Mouse (Mus musculus) intestine, embryonic 14.5 days (tissue): ENCODE results near the gene Olfr549. TPM values are rescaled to one million over a fixed set of nuclear protein-coding genes. Genes with fewer than 3 reads are reported as not detected.

Experiments
- ATAC-seq: fragments of 200-750 bp; cut with Nextera tagmentation; replicated peaks from 2 replicates; pipeline ENCODE4 v1.8.0; 2017; ENCODE audit warnings: low read depth, moderate number of reproducible peaks, moderate TSS enrichment, moderate library complexity; ENCODE audit not compliant: low FRiP score, low TSS enrichment
- DNase-seq: peaks from one replicate; pipeline ENCODE4 v3.0.0-alpha.2; 2018; ENCODE audit warnings: low spot score
- H3K27ac ChIP-seq: fragments of 300-500 bp; sonication (generic); 2 replicates; pipeline ENCODE4 v1.5.1; 2014; ENCODE audit warnings: low read depth, mild to moderate bottlenecking, control low read depth
- H3K27me3 ChIP-seq: fragments of 300-500 bp; sonication (generic); replicated peaks from 2 replicates; pipeline ENCODE4 v1.6.1; 2014; ENCODE audit warnings: low read length, control low read depth; ENCODE audit not compliant: control insufficient read depth, insufficient read depth
- H3K36me3 ChIP-seq: fragments of 300-500 bp; sonication (generic); 2 replicates; pipeline ENCODE4 v1.6.1; 2014; ENCODE audit warnings: low read length, control low read depth; ENCODE audit not compliant: control insufficient read depth, insufficient read depth
- H3K4me1 ChIP-seq: fragments of 300-500 bp; sonication (generic); replicated peaks from 2 replicates; pipeline ENCODE4 v1.6.1; 2014; ENCODE audit warnings: low read length, control low read depth, mixed read lengths; ENCODE audit not compliant: control insufficient read depth, insufficient read depth
- H3K4me2 ChIP-seq: fragments of 300-500 bp; sonication (generic); 2 replicates; pipeline ENCODE4 v1.6.1; 2014; ENCODE audit warnings: low read length
- H3K4me3 ChIP-seq: fragments of 300-500 bp; sonication (generic); 2 replicates; pipeline ENCODE4 v1.5.1; 2014; ENCODE audit warnings: low read depth, low read length, control low read depth, mixed read lengths
- H3K9ac ChIP-seq: fragments of 300-500 bp; sonication (generic); 2 replicates; pipeline ENCODE4 v1.6.1; 2014; ENCODE audit warnings: mild to moderate bottlenecking, low read length
- H3K9me3 ChIP-seq: fragments of 300-500 bp; sonication (generic); 2 replicates; pipeline ENCODE4 v1.6.1; 2016; ENCODE audit warnings: low read length, control low read depth; ENCODE audit not compliant: control insufficient read depth
- WGBS: fragments of 180-500 bp; shearing (Covaris S2); extraction: QIAGEN DNeasy Blood & Tissue Kit; methylation state at CpG from one replicate; pipeline ENCODE4 v1.1.7; 2014; 5-methylcytosine and 5-hydroxymethylcytosine counted together
- polyA plus RNA-seq: library from polyadenylated mRNA; unstranded; fragments of >200 nt; fragmentation: Nextera tagmentation; extraction: Ambion mirVana; gene quantifications from 2 replicates; pipeline ENCODE4 v1.2.1, GENCODE M21; 2014

Gene Olfr549
- polyA plus RNA-seq, 1 experiment from 2014 or later, result not detected

- ATAC-seq, result no peak
- no peak overlapping the region for H3K4me3 ChIP-seq
- H3K9ac ChIP-seq, result no peak overlapping the region
- H3K9me3 ChIP-seq, result no peaks in the 10 kb centered on the region
- no peaks in the 10 kb centered on the region for H3K4me1 ChIP-seq
- WGBS, result 76% methylated on average over 10 of the region's 10 CpGs
- no peaks in the 10 kb centered on the region for H3K27me3 ChIP-seq
- H3K4me2 ChIP-seq, result no peak overlapping the region
- no peak for DNase-seq
- no peaks in the 10 kb centered on the region for H3K36me3 ChIP-seq
- no peak overlapping the region for H3K27ac ChIP-seq
Measured at GRCm38 (mm10) chr7:102516261-102517050, 33.2 kb upstream of the Olfr549 start.

- Histone ChIP-seq H3K36me3 (no peaks in the 10 kb centered on the region), H3K4me3 (no peak overlapping the region), H3K4me1 (no peaks in the 10 kb centered on the region), H3K9ac (no peak overlapping the region), H3K9me3 (no peaks in the 10 kb centered on the region), H3K27me3 (no peaks in the 10 kb centered on the region), H3K4me2 (no peak overlapping the region), H3K27ac (no peak overlapping the region)
- ATAC-seq, result no peak
- no peak for DNase-seq
- 91% methylated on average over 2 of the region's 2 CpGs for WGBS
Measured at GRCm38 (mm10) chr7:102517051-102517335, 32.7 kb upstream of the Olfr549 start.

- 78% methylated on average over 1 of the region's 1 CpGs for WGBS
- Histone ChIP-seq H3K4me2 (no peak overlapping the region), H3K4me3 (no peak overlapping the region), H3K36me3 (no peaks in the 10 kb centered on the region), H3K4me1 (no peaks in the 10 kb centered on the region), H3K27me3 (no peaks in the 10 kb centered on the region), H3K27ac (no peak overlapping the region), H3K9me3 (no peaks in the 10 kb centered on the region), H3K9ac (no peak overlapping the region)
- ATAC-seq (no peak), DNase-seq (no peak)
Measured at GRCm38 (mm10) chr7:102529052-102529451, 20.6 kb upstream of the Olfr549 start.

- H3K36me3 ChIP-seq, result no peaks in the 10 kb centered on the region
- no peak for ATAC-seq
- H3K4me3 ChIP-seq, result no peak within 1 kb of the TSS
- H3K4me1 ChIP-seq, result no peaks in the 10 kb centered on the region
- H3K9ac ChIP-seq, result no peak within 1 kb of the TSS
- no peaks in the 10 kb centered on the region for H3K27me3 ChIP-seq
- no peak within 1 kb of the TSS for H3K27ac ChIP-seq
- no peak within 1 kb of the TSS for H3K4me2 ChIP-seq
- DNase-seq, result no peak
- H3K9me3 ChIP-seq, result no peaks in the 10 kb centered on the region
- 74% methylated on average over 1 of the region's 1 CpGs for WGBS
Measured at GRCm38 (mm10) chr7:102534449-102534848, 15.2 kb upstream of the Olfr549 start, which contains the start of gene Olfr547. TSS of gene Olfr547 (plus strand) at chr7:102534749.

- Histone ChIP-seq H3K27me3 (no peaks in the 10 kb centered on the region), H3K27ac (no peak within 1 kb of the TSS), H3K4me3 (no peak within 1 kb of the TSS), H3K4me1 (no peaks in the 10 kb centered on the region), H3K36me3 (no peaks in the 10 kb centered on the region), H3K9me3 (no peaks in the 10 kb centered on the region), H3K4me2 (no peak within 1 kb of the TSS), H3K9ac (no peak within 1 kb of the TSS)
- DNase-seq (no peak), ATAC-seq (no peak)
- 76% methylated on average over 2 of the region's 2 CpGs for WGBS
Measured at GRCm38 (mm10) chr7:102540596-102540995, 9.1 kb upstream of the Olfr549 start, which contains the start of gene Olfr548-ps1. TSS of gene Olfr548-ps1 (plus strand) at chr7:102540896.

GRCm38 (mm10) chr7:102541251-102541650, 8.4 kb upstream of the Olfr549 start:
- no peaks in the 10 kb centered on the region for H3K27me3 ChIP-seq
- H3K4me2 ChIP-seq, result no peak overlapping the region
- no peak for DNase-seq
- 63% methylated on average over 3 of the region's 3 CpGs for WGBS
- H3K27ac ChIP-seq, result no peak overlapping the region
- no peak overlapping the region for H3K9ac ChIP-seq
- H3K9me3 ChIP-seq, result no peaks in the 10 kb centered on the region
- H3K36me3 ChIP-seq, result no peaks in the 10 kb centered on the region
- no peaks in the 10 kb centered on the region for H3K4me1 ChIP-seq
- no peak for ATAC-seq
- no peak overlapping the region for H3K4me3 ChIP-seq

- Histone ChIP-seq H3K9me3 (no peaks in the 10 kb centered on the region), H3K4me1 (no peaks in the 10 kb centered on the region), H3K27ac (no peak overlapping the region), H3K9ac (no peak overlapping the region), H3K4me3 (no peak overlapping the region), H3K36me3 (no peaks in the 10 kb centered on the region), H3K4me2 (no peak overlapping the region), H3K27me3 (no peaks in the 10 kb centered on the region)
- 84% methylated on average over 3 of the region's 3 CpGs for WGBS
- DNase-seq (no peak), ATAC-seq (no peak)
Measured at GRCm38 (mm10) chr7:102553279-102553678, 3.6 kb downstream of the Olfr549 start.

GRCm38 (mm10) chr7:102564999-102565997, 15.6 kb downstream of the Olfr549 start, which contains the start of gene Trim21:
TSS of gene Trim21 (minus strand) at chr7:102565486.
- Histone ChIP-seq H3K4me1 (peaks cover 5% of the 10 kb centered on the region; the same call in 1 of the 2 replicates), H3K36me3 (no peaks in the 10 kb centered on the region), H3K27me3 (no peaks in the 10 kb centered on the region), H3K9ac (peak within 1 kb of the TSS; percentile 25; the same call in 1 of the 2 replicates), H3K27ac (no peak within 1 kb of the TSS), H3K9me3 (no peaks in the 10 kb centered on the region), H3K4me3 (peak within 1 kb of the TSS; percentile 39), H3K4me2 (peak within 1 kb of the TSS; percentile 54)
- ATAC-seq (peak; percentile 96), DNase-seq (peak; percentile 75)
- WGBS, result 17% methylated on average over 10 of the region's 10 CpGs
